Mouse (Mus musculus) heart, postnatal 25 days (tissue): ENCODE results near the gene Eef1b2. TPM values are rescaled to one million over a fixed set of nuclear protein-coding genes. Genes with fewer than 3 reads are reported as not detected.

Experiments
- microRNA-seq: library from miRNA; unstranded; fragments of <30 nt; microRNA quantifications from one replicate; pipeline ENCODE4 v1.2.0, GENCODE M21; 2022
- total RNA-seq, 2 experiments: library from RNA; stranded (reverse); gene quantifications; 2 replicates each; pipeline ENCODE4 v1.2.3; 2021

Gene Eef1b2
- total RNA-seq, 2 experiments from 2014 or later: 356 to 385 TPM

Small RNAs within 50 kb of the gene (microRNA-seq; reads per million reads assigned to microRNA genes)
- gene Gm24557 (not detected), gene Gm27512 (not detected)

Other genes starting within 250 kb of the Eef1b2 start
- gene Ino80d, start 62.2 kb upstream of the Eef1b2 start, total RNA-seq: 10 to 100 TPM; 18.1 to 21.0 TPM
- 100 to 1,000 TPM; 830 to 856 TPM for gene Ndufs1, start within 50 bp of the Eef1b2 start, total RNA-seq
- under 1 TPM; 0.31 to 0.49 TPM for gene Gpr1, start 37.7 kb downstream of the Eef1b2 start, total RNA-seq
- under 1 TPM; 0.39 to 0.49 TPM for gene Zdbf2, start 96.4 kb downstream of the Eef1b2 start, total RNA-seq